Mouse (Mus musculus): ENCODE measurements around the gene Serpinf2.
A peak's percentile ranks its signal among the peaks of the same experiment; 100 is the strongest.

Serpinf2 gene

DNA sequence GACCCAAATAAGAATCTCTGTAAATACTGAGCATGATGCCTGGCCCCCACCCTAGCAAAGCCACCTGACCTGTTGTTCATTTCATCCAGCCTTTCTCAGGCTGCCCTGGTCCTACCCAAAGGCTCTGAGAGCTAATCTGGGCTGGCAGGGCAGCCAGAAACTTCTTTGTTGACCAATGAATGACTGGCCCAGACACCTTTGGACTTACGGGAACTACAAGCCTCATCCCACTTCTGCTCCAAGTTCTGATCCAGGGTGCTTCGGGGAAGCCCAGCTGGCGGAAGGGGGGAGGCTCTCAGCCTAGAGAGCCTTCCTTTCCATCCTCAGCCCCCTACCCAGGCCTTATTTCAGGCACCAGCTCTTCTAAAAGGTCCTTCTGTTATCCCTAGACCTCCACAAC, 587 bp downstream of the Serpinf2 start:
- no peak for ATAC-seq (ENCODE audit: insufficient number of reproducible peaks, low FRiP score, low TSS enrichment)

DNA sequence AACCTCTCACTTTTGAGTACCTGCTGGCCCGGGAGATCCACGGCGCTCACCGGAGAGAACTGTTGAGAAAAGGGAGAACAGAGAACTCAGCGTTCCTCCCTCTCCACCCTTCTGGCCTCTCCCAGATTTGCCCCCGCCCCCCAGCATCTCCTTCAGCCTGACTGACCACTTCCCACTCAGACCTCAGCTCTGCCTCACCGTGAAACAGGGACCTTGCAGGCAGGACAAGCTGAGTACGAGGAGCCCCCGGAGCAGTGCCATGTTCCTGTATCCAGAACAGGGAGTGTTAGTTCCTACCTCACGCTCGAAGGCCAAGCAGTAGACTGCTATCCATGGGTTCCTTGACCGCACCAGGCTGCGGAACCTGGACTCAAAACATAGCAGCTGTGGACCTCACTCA, 1.2 kb downstream of the Serpinf2 start:
- ATAC-seq (ENCODE audit: insufficient number of reproducible peaks, low FRiP score, low TSS enrichment): no peak

DNA sequence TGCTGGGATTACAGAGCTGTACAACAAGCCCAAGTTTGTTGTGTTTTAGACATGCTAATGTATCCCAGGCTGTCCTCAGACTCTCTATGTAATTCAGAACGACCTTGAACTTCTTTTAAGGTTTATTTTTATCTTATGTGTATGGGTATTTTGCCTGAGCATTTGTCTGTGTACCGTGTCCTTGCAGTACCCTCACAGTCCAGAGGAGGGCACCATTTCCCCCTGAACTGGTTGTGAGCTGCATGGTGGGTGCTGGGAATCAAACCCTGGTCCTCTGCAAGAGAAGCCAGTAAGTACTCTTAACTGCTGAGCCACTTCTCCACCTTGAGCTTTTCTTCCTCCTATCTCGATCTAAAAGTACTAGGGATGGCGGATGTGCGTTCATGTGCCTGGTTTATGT, 5.3 kb downstream of the Serpinf2 start:
- ATAC-seq (ENCODE audit: insufficient number of reproducible peaks, low FRiP score, low TSS enrichment): no peak

DNA sequence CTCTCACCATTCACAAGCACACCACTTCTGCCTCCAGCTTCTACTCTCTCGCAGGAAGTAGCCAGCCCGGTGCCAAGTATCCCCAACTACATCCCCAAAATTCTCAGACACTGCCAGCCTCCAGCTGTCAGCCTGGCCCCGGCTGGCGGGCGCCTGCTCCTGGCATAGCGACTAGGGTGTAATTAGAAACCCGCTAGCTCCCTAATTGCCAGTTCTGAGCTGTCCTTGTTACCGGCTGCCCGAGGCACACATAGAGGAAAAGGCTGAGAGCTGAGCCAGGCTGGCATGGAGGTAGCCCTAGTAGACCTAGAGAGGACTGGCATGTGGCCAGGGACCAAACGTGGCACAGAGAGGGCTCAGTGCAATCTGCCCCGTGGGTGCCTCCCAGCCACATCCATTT, 8.1 kb downstream of the Serpinf2 start:
- ATAC-seq (ENCODE audit: insufficient number of reproducible peaks, low FRiP score, low TSS enrichment): peak; percentile 49; the same call in 1 of the 2 replicates

DNA sequence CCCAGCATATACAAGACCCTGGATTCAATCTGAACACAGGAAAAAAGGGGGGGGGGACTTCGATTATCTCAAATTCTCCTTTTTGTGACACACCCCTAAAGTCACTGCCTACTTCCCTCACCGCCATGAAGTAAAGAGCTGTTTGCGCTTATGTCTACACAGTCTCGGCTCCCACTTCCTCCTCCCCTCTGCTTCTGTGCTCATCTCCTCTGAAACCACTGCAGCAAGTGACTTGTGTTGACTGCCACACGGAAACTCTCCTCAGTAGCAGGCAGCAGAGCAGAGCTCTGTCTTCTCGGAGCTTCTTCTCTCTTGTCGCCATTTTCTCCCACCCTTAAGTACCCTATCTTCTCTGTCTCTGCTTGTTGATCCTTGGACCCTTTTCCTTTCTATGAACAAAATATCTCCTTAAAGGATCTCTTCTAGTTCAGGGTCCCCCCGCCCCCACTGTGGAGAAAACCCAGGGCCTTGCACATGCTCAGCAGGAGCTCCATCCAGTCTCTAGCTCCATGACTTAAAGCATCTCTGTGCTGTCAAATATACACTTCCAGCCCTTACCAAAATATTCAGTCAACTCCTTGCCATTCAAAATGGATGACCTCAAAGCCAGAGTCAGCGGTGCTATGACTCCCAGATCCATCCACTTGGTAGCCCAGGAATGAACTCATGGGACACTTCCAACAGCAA, 10.2 kb downstream of the Serpinf2 start:
- ATAC-seq (ENCODE audit: insufficient number of reproducible peaks, low FRiP score, low TSS enrichment): no peak

DNA sequence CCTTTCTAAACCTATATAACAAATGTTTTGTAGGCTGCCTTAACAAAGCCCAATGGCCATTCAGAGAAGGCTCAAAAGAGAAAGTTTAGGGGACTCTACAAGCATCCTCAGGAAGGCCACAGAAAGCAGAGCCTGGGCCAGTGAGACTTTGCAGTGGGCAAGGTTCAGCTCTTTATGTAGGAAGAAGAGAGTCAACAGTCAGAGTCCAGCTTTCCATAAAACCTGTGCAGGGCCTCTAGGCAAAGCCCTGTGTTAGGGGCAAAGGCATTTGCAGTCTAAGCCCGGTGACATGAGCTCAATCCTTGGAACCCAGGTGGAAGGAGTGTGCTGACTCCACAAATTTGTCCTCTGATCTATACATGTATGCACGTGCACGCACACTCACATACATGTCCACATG, 14.9 kb downstream of the Serpinf2 start:
- no peak for ATAC-seq (ENCODE audit: insufficient number of reproducible peaks, low FRiP score, low TSS enrichment)

DNA sequence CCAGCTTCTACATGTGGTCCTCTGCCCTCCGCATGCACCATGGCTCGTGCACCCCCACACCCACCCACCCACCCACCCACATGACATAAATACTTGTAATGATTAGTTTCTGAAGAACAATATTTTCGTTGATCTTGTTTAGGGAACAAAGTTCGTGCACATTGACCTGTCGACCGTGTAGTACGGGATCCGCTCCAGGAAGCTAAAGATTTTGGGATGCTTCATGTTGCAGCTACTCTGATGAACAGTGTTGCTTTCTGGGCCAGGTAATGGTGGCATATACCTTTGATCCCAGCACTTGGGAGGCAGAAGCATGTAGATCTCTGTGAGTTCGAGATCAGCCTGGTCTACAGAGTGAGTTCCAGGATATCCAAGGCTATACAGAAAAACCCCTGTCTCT, 15.4 kb downstream of the Serpinf2 start:
- no peak for ATAC-seq (ENCODE audit: insufficient number of reproducible peaks, low FRiP score, low TSS enrichment)

DNA sequence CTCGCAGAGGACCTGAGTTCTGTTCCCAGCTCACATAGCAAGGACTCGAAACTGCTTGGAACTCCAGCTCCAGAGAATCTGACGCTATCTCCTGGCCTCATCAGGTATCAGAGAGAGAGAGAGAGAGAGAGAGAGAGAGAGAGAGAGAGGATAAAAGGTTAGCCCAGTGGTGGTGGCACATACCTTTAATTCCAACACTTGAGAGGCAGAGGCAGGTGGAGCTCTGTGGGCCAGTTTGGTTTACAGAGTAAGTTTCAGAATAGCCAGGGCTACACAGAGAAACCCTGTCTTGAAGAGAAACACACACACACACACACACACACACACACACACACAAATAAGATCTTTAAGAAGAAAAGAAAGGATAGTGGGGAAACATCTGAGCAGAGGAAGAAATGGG, 16.3 kb downstream of the Serpinf2 start:
- ATAC-seq (ENCODE audit: insufficient number of reproducible peaks, low FRiP score, low TSS enrichment): no peak

DNA sequence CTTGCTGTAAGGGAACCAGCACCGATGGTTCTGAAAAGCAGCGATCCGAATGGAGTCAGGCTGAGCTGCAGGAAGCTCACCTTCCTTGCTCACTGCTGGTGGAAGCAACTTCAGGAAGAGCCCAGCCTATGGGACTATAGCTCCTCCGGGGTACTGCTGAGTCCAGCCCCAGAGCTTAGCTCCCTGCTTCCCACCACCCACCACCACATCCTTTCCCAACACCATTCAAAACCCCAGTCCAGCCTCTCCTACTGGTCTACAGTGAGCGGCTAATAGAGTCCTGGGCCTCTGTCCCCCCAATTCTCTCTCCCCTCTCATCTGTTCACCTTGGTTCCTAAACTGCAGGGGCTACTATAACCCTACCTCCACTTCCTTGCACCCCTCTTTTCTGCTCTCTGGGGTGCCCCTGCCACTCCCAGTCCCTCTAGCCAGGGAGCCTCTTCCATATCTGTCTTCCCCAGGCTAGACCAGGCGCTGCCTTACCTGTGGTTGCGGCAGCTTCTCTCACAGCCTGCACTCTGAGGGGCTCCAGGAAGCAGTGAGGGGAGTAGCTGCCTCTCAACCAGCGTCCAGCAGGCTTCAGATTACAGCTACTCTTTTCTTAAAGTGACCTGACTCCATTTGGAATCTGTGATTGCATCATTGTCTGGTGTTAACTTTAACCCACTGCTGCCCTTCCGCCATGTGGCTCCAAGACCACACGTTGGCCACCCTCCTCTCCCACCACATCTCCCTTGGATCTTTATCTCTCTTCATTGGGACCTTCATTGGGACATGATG, 17.2 kb downstream of the Serpinf2 start, which contains the start of gene Serpinf1:
Serpinf1 (minus strand) TSS at position 689 of the 780 bp plus-strand sequence.
- no peak for ATAC-seq (ENCODE audit: insufficient number of reproducible peaks, low FRiP score, low TSS enrichment)

DNA sequence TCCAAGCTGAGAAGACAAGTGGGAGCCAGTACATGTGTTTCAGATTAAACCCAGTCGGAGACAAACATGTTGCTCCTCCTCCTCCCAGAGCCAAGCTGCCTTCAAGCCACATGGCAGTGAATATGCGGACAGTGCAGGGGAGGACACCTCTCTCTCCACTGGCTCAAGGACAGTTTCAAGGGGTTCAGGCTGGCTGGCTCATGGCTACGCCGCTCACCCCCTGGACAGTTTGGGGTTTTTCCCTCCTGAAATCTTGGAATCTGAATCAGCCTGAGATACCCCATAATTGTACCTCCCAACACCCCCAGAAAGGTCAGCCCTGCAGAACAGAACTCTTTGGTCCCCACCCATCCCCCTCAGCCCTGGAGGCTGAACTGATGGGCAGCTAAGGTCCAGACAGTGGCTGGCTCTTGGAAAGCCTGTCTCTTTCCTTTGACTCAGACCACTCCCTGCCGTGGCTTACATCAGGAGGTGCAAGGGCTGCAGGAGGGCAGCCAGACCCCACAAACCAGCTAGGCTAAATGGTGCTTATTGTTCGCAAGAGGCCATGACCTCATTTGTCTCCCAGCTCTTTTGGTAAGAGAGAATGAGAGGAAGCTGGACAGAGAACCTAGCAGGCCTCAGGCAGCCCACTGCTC, 17.9 kb downstream of the Serpinf2 start:
- no peak for ATAC-seq (ENCODE audit: insufficient number of reproducible peaks, low FRiP score, low TSS enrichment)

DNA sequence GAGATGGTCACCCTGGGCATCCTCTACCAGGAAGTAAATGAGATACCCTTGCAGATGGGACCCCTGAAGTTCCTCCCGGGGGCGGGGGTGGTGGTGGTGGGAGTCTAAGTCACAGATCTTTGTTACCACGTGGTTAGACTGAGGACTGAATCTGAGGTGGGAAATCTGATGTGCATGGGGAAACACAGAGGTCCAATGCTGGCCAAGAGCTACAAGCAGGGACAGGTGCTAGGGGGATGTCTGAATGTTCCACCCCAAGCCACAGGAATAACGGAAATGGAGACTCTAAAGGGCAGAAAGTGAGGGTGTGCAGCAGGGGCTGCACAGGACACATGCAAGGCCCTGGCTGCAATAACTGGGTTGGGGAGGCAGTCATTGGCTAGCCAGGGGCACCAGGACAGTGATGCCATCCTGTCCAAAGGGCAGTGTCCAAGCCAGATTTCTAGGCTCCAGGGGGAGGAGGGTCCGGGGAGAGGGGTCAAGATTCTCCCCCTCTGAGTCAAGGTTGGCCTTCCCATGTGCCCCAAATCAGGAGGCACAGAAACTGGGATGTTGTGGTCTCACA, 18.5 kb downstream of the Serpinf2 start:
- ATAC-seq (ENCODE audit: insufficient number of reproducible peaks, low FRiP score, low TSS enrichment): no peak

DNA sequence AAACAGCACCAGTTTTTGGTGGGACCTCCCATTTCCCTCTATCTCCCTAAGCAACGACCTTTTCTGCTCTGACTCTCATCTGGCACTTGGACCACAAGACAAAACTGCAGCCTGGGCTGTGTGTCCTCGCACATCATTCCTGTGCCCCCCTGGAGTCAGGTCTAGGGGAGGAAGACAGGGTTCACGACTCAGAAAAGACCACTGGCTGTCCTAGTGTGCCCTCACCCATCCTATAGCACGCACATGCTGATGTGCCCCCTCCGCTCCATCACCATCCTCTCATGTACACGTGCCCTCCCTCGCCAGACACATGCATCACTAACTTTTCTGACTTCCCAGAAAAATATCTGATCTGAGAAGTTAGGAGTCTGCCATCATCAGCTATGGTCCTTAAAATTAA, 19.4 kb downstream of the Serpinf2 start:
- no peak for ATAC-seq (ENCODE audit: insufficient number of reproducible peaks, low FRiP score, low TSS enrichment)

DNA sequence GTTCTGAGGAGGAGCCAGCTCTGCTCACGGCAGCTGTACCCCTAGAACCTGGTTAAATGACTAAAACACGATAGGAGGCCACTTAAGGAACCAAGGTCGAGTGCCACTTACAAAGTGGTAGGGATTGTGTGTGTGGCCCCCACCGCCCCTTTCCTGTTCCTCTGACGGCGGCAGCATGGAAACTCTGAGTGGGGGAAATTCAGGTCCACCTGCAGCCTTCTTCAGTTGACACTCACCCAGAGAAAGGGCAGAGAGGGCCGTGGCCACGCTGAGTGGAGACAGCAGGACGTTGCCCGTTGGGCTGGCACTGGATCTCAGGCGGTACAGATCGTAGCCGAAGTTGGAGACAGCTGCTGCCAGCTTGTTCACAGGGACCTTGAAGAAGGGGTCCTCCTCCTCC, 23.4 kb downstream of the Serpinf2 start:
- no peak for ATAC-seq (ENCODE audit: insufficient number of reproducible peaks, low FRiP score, low TSS enrichment)

DNA sequence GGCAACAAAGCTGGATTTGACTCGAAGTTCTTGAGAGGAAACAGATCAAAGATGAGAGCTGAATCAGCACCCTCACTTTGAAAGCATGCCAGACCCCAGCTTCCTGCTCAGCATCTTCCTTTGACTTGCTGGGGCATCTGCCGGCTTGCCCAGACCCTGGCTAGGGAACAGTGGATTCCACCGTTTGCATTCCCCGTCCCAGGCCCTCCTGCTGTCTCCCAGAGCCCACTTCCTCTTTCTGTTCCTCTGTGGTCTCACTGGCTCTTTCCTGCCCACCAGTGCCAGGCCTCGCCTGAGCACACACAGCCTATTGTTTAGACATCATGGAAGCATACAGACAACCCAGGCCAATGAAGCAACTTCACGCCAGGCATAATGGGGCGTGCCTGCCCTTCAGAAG, 24.3 kb downstream of the Serpinf2 start:
- ATAC-seq (ENCODE audit: insufficient number of reproducible peaks, low FRiP score, low TSS enrichment): no peak

DNA sequence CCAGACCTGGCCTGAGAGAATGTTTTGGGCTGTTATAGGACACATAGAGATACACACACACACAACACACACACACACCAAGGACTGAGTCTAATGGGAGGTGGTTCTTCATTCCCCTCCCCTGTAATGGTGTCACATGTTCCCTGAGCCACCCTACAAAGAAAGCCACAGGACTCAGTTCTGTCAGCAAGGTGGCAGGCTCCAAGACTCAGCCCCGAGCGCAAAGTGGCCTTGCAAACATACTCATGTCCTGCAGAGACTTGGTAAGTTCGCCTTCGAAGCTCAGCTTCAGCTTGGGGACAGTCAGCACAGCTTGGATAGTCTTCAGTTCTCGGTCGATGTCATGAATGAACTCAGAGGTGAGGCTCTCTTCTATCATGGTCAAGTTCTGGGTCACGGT, 28.8 kb downstream of the Serpinf2 start:
- ATAC-seq (ENCODE audit: insufficient number of reproducible peaks, low FRiP score, low TSS enrichment): no peak

DNA sequence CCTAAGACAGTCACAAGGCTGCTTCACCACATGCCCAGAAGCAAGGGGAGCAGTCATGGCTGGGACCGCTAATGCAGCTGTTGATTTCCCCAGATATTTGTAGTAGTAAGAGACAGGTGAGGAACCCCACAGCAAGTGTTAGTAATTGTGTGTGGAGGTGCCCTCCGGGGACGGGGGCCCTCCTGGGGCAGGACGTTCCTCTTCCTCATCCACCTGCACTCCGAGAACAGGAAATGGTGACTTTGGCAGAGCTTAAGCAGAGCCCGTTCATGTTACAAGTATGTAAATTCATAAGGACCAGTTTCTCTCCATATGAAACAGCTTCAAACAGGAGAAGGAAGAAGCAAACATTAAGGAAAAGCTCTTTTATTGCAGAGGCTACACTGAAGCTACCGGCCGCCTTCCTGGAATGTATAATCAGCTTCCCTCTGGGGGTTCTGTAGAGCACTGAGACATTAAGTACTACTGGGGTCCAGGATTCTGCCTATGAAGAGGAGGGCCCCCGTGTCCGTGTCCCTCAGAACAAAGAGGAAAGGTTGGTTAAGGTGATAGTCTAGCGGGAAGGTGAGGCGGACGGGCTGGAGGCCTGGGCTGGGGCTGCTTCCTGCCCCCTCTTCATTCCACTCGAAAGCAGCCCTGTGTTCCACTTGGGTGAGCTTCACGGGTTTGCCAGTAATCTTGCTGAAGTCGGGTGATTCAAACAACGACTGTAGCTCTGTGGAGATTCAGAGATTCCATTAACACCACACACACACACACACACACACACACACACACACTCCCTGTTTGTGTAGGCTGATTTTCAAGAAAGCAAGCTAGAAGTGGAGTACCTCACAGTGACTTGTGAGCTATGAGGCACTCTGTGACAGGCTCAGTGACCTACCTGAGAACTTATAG, 29.5 kb downstream of the Serpinf2 start:
- ATAC-seq (ENCODE audit: insufficient number of reproducible peaks, low FRiP score, low TSS enrichment): no peak

DNA sequence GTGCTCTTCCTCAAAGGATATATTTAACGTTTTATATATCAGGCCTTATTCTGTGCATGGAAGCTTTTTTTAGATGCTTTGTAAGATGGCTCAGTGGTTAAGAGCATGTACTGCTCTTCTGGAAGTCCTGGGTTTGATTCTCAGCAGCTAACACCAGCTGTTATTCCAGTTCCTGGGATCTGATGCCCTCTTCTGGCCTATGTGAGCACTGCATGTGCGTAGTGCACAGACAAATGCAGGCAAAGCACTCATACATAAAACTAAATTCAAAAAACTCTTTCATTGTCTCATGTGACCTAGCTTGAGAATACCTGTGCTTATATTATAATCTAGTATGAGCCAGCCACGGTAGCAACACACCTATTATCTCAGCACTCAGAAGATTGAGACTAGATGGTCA, 32.5 kb downstream of the Serpinf2 start:
- ATAC-seq (ENCODE audit: insufficient number of reproducible peaks, low FRiP score, low TSS enrichment): no peak

DNA sequence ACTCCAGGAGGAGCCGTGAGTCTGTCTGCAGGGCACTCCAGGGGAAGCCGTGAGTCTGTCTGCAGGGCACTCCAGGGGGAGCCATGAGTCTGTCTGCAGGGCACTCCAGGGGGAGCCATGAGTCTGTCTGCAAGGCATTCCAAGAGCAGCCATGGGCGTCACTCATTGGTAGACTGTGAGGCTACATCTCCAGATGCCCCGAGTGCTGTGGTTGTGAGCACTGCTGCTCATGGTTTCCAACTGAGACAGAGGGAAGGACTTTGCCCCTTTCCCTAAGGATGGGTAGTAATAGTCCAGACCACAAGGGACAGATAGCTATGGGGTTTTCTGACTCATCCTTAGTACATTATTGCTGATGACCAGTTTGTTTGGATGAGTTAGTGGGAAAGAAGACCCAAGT, 33.3 kb downstream of the Serpinf2 start:
- ATAC-seq (ENCODE audit: insufficient number of reproducible peaks, low FRiP score, low TSS enrichment): no peak

DNA sequence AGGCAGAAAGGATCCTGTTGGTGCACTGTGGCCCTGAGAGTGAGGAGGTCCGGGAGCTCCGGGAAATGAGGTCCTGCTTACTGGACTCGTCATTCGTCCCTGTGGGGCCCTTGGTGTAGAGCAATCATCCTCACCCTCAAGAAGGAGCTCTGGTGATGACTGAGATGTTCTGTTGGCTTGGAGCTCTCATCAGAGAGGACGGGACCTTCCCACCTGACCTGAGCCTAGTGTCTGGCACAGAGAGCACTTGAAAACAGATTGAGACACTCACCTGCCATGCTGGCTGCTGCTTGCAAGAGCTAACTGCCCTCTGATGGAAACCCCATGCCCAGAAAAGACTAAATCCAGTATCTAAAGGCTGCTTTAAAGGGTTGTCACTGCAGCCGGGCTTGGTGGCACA, 34.6 kb downstream of the Serpinf2 start:
- no peak for ATAC-seq (ENCODE audit: insufficient number of reproducible peaks, low FRiP score, low TSS enrichment)

All from cerebellum, adult (tissue).